Mouse (Mus musculus): ENCODE data around the gene Klhl6. TPM values are rescaled to one million over a fixed set of nuclear protein-coding genes. Genes with fewer than 3 reads are reported as not detected.

The Klhl6 gene
- polyA plus RNA-seq, 1 experiment = 3.0 TPM

- no peak overlapping the region for H3K4me3 ChIP-seq (ENCODE audit: low read depth, low read length)
- 84% methylated on average over 3 of the region's 3 CpGs for WGBS
- H3K36me3 ChIP-seq (ENCODE audit: control insufficient read depth, insufficient read depth, low read length) = no peaks in the 10 kb centered on the region
- H3K27me3 ChIP-seq (ENCODE audit: control insufficient read depth, insufficient read depth, low read length) = no peaks in the 10 kb centered on the region
- H3K4me1 ChIP-seq (ENCODE audit: control insufficient read depth, insufficient read depth, insufficient read length, low read length) = no peaks in the 10 kb centered on the region
- no peak overlapping the region for H3K27ac ChIP-seq (ENCODE audit: insufficient read depth, low read depth, low read length)
- no peak for TF ChIP-seq POLR2A (IDR thresholded peaks at IDR 0.05; ENCODE audit: low read depth, low read length)
- TF ChIP-seq CTCF (IDR thresholded peaks at IDR 0.05; ENCODE audit: extremely low read depth, insufficient read length, insufficient replicate concordance, low read depth, low read length) = no peak
Observed at GRCm38 (mm10) chr16:19981006-19981405, 1.8 kb downstream of the Klhl6 start.

GRCm38 (mm10) chr16:19979755-19980154, 3.1 kb downstream of the Klhl6 start:
- WGBS = 58% methylated on average over 2 of the region's 2 CpGs
- no peaks in the 10 kb centered on the region for H3K36me3 ChIP-seq (ENCODE audit: control insufficient read depth, insufficient read depth, low read length)
- no peaks in the 10 kb centered on the region for H3K27me3 ChIP-seq (ENCODE audit: control insufficient read depth, insufficient read depth, low read length)
- TF ChIP-seq CTCF (IDR thresholded peaks at IDR 0.05; ENCODE audit: extremely low read depth, insufficient read length, insufficient replicate concordance, low read depth, low read length) (no peak), POLR2A (IDR thresholded peaks at IDR 0.05; ENCODE audit: low read depth, low read length) (no peak)
- H3K4me1 ChIP-seq (ENCODE audit: control insufficient read depth, insufficient read depth, insufficient read length, low read length) = no peaks in the 10 kb centered on the region
- no peak overlapping the region for H3K27ac ChIP-seq (ENCODE audit: insufficient read depth, low read depth, low read length)
- H3K4me3 ChIP-seq (ENCODE audit: low read depth, low read length) = no peak overlapping the region

- H3K27ac ChIP-seq (ENCODE audit: insufficient read depth, low read depth, low read length) = no peak overlapping the region
- no peaks in the 10 kb centered on the region for H3K4me1 ChIP-seq (ENCODE audit: control insufficient read depth, insufficient read depth, insufficient read length, low read length)
- H3K36me3 ChIP-seq (ENCODE audit: control insufficient read depth, insufficient read depth, low read length) = no peaks in the 10 kb centered on the region
- no peaks in the 10 kb centered on the region for H3K27me3 ChIP-seq (ENCODE audit: control insufficient read depth, insufficient read depth, low read length)
- H3K4me3 ChIP-seq (ENCODE audit: low read depth, low read length) = no peak overlapping the region
- WGBS = 69% methylated on average over 5 of the region's 5 CpGs
- no peak for TF ChIP-seq CTCF (IDR thresholded peaks at IDR 0.05; ENCODE audit: extremely low read depth, insufficient read length, insufficient replicate concordance, low read depth, low read length)
- TF ChIP-seq POLR2A (IDR thresholded peaks at IDR 0.05; ENCODE audit: low read depth, low read length) = no peak
Observed at GRCm38 (mm10) chr16:19977282-19977681, 5.6 kb downstream of the Klhl6 start.

- TF ChIP-seq CTCF (IDR thresholded peaks at IDR 0.05; ENCODE audit: extremely low read depth, insufficient read length, insufficient replicate concordance, low read depth, low read length) (no peak), POLR2A (IDR thresholded peaks at IDR 0.05; ENCODE audit: low read depth, low read length) (no peak)
- Histone ChIP-seq H3K4me1 (ENCODE audit: control insufficient read depth, insufficient read depth, insufficient read length, low read length) (no peaks in the 10 kb centered on the region), H3K4me3 (ENCODE audit: low read depth, low read length) (no peak overlapping the region), H3K27ac (ENCODE audit: insufficient read depth, low read depth, low read length) (no peak overlapping the region), H3K36me3 (ENCODE audit: control insufficient read depth, insufficient read depth, low read length) (no peaks in the 10 kb centered on the region), H3K27me3 (ENCODE audit: control insufficient read depth, insufficient read depth, low read length) (no peaks in the 10 kb centered on the region)
- 30% methylated on average over 4 of the region's 4 CpGs for WGBS
Observed at GRCm38 (mm10) chr16:19976825-19977224, 6.0 kb downstream of the Klhl6 start.

GRCm38 (mm10) chr16:19975432-19975831, 7.4 kb downstream of the Klhl6 start:
- Histone ChIP-seq H3K36me3 (ENCODE audit: control insufficient read depth, insufficient read depth, low read length) (no peaks in the 10 kb centered on the region), H3K4me1 (ENCODE audit: control insufficient read depth, insufficient read depth, insufficient read length, low read length) (no peaks in the 10 kb centered on the region), H3K4me3 (ENCODE audit: low read depth, low read length) (no peak overlapping the region), H3K27me3 (ENCODE audit: control insufficient read depth, insufficient read depth, low read length) (no peaks in the 10 kb centered on the region), H3K27ac (ENCODE audit: insufficient read depth, low read depth, low read length) (no peak overlapping the region)
- no peak for TF ChIP-seq CTCF (IDR thresholded peaks at IDR 0.05; ENCODE audit: extremely low read depth, insufficient read length, insufficient replicate concordance, low read depth, low read length)
- no peak for TF ChIP-seq POLR2A (IDR thresholded peaks at IDR 0.05; ENCODE audit: low read depth, low read length)
- 46% methylated on average over 4 of the region's 4 CpGs for WGBS

- H3K4me3 ChIP-seq (ENCODE audit: low read depth, low read length) = no peak overlapping the region
Observed at GRCm38 (mm10) chr16:19973480-19973879, 9.4 kb downstream of the Klhl6 start.

GRCm38 (mm10) chr16:19972736-19973350, 10.0 kb downstream of the Klhl6 start:
- TF ChIP-seq CTCF (IDR thresholded peaks at IDR 0.05; ENCODE audit: extremely low read depth, insufficient read length, insufficient replicate concordance, low read depth, low read length) (no peak), POLR2A (IDR thresholded peaks at IDR 0.05; ENCODE audit: low read depth, low read length) (no peak)
- H3K4me1 ChIP-seq (ENCODE audit: control insufficient read depth, insufficient read depth, insufficient read length, low read length) = no peaks in the 10 kb centered on the region
- H3K36me3 ChIP-seq (ENCODE audit: control insufficient read depth, insufficient read depth, low read length) = no peaks in the 10 kb centered on the region
- no peak overlapping the region for H3K4me3 ChIP-seq (ENCODE audit: low read depth, low read length)
- no peaks in the 10 kb centered on the region for H3K27me3 ChIP-seq (ENCODE audit: control insufficient read depth, insufficient read depth, low read length)
- H3K27ac ChIP-seq (ENCODE audit: insufficient read depth, low read depth, low read length) = no peak overlapping the region

More at GRCm38 (mm10) chr16:19973480-19973879, 9.4 kb downstream of the Klhl6 start:
- no peak for TF ChIP-seq POLR2A (IDR thresholded peaks at IDR 0.05; ENCODE audit: low read depth, low read length)
- no peak for TF ChIP-seq CTCF (IDR thresholded peaks at IDR 0.05; ENCODE audit: extremely low read depth, insufficient read length, insufficient replicate concordance, low read depth, low read length)
- whole genome bisulfite sequencing = 86% methylated on average over 1 of the region's 1 CpGs
- Histone ChIP-seq H3K36me3 (ENCODE audit: control insufficient read depth, insufficient read depth, low read length) (no peaks in the 10 kb centered on the region), H3K27ac (ENCODE audit: insufficient read depth, low read depth, low read length) (no peak overlapping the region), H3K27me3 (ENCODE audit: control insufficient read depth, insufficient read depth, low read length) (no peaks in the 10 kb centered on the region), H3K4me1 (ENCODE audit: control insufficient read depth, insufficient read depth, insufficient read length, low read length) (no peaks in the 10 kb centered on the region)

All from small intestine, adult 2 months (tissue).